Mouse (Mus musculus) embryonic fibroblast, embryonic 13.5 days (primary cell): Measurements from ENCODE around the gene Agfg2.

Experiments
- CTCF ChIP-seq: IDR thresholded peaks from 2 replicates; pipeline ENCODE4 v1.5.1; 2011; ENCODE audit warnings: mild to moderate bottlenecking, control low read depth, low read length, moderate library complexity, borderline replicate concordance; ENCODE audit not compliant: insufficient read depth
- POLR2A ChIP-seq: IDR thresholded peaks from 2 replicates; pipeline ENCODE4 v1.6.1; 2011; ENCODE audit warnings: low read depth, mild to moderate bottlenecking, control low read depth, low read length, moderate library complexity

DNA sequence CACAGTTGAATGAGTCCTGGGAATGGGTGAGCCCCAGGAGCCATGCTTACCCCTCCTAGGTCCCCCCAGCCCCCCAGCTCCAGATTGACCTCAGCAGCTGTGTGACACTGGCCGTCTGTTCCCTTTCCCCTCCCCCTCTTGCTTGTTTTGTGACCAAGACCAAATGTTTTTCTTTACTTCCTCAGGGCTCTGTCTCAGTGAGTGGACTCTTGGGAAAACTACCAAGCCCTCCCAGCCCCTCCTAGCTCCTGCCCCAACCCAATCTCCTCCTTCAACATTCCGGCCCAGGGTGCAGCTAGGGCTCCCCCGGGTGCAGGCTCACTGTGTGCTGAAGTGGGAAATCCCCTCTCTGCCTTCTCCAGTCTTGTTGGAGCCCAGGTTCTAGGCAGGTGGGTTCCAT lies 53.9 kb downstream of the Agfg2 start:
- TF ChIP-seq CTCF (no peak), POLR2A (no peak)
